Mouse (Mus musculus): ENCODE data around the gene Hs1bp3.

GRCm38 (mm10) chr12:8386451-8387011 is 73.3 kb downstream of the Hs1bp3 start:
- TF ChIP-seq GATA1 (IDR thresholded peaks at IDR 0.05; ENCODE audit: borderline replicate concordance, low read length) (0 out of 3 replicates have a peak, but pooled peaks have one; percentile 43), FLI1 (IDR thresholded peaks at IDR 0.05; ENCODE audit: low read length) (no peak)

Data from megakaryocyte, embryonic 14.5 days (primary cell).